Mouse (Mus musculus) frontal cortex, postnatal 14 days (tissue): Measurements from ENCODE around the gene Gm21149.
"Not testable (repeated sequence)": the region's sequence is repeated elsewhere in the genome, so short reads cannot be mapped to it uniquely, and the experiment has no call there.

Experiments
- DNase-seq, 2 experiments: peaks; one replicate each; pipeline ENCODE4 v3.0.0; 2022; ENCODE audit warnings: low spot score in 2 of 2

Gm21149 gene

GRCm38 (mm10) chr5:15461613-15462012 lies 14.7 kb downstream of the Gm21149 start:
- DNase-seq: not testable (repeated sequence)

DNA sequence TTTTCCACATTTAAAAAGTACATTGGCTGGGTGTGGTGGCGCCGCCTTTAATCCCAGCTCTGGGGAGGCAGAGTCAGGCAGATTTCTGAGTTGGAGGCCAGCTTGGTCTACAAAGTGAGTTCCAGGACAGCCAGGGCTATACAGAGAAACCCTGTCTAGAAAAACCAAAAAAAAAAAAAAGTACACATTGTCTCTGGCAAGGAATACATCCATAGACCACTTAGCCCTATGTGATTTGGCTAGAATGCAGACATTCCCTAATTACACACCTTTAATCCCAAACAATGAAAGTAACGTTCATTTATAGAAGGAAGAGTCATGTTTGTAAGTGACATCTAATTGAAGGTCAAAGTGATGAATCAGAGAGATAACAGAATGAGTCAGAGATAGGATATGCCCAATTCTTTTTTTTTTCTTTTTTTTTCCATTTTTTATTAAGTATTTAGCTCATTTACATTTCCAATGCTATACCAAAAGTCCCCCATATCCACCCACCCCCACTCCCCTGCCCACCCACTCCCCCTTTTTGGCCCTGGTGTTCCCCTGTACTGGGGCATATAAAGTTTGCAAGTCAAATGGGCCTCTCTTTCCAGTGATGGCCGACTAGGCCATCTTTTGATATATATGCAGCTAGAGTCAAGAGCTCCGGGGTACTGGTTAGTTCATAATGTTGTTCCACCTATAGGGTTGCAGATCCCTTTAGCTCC lies 18.3 kb downstream of the Gm21149 start:
- not testable (repeated sequence) for DNase-seq
